Mouse (Mus musculus): ENCODE results near the gene Tbck.

- TF ChIP-seq CTCF (conservative IDR thresholded peaks at IDR 0.05; ENCODE audit: low read length): no peak
- no peak for TF ChIP-seq NANOG (IDR thresholded peaks at IDR 0.05; ENCODE audit: borderline replicate concordance, low read length)
Observed at GRCm38 (mm10) chr3:132786690-132787089, 102.7 kb downstream of the Tbck start.
